Mouse (Mus musculus) intestine, embryonic 16.5 days (tissue): Measurements from ENCODE around the gene Eno2. TPM values are rescaled to one million over a fixed set of nuclear protein-coding genes. Genes with fewer than 3 reads are reported as not detected.

Source experiments
- microRNA counts: library from miRNA; unstranded; fragments of <30 nt; microRNA quantifications from one replicate; lab custom pipeline; 2016
- microRNA-seq: library from miRNA; unstranded; fragments of <30 nt; microRNA quantifications from one replicate; pipeline ENCODE4, GENCODE M21; 2016
- polyA plus RNA-seq: library from polyadenylated mRNA; unstranded; fragments of >200 nt; fragmentation: Nextera tagmentation; extraction: Ambion mirVana; gene quantifications from 2 replicates; pipeline ENCODE4 v1.2.1, GENCODE M21; 2015

Gene Eno2
- polyA plus RNA-seq, 1 experiment from 2014 or later, result 7.1 TPM

MicroRNA genes within 50 kb of the gene (microRNA counts, 519-probe panel; counts per million panel counts)
- microRNA mmu-miR-141 (lab: Ali Mortazavi, UCI) (3,325 counts per million, percentile 85 among the panel's probes with 10 or more counts), microRNA mmu-miR-200c (lab: Ali Mortazavi, UCI) (3,867 counts per million, percentile 95 among the panel's probes with 10 or more counts)

Small RNAs within 50 kb of the gene (microRNA-seq; reads per million reads assigned to microRNA genes)
- gene Mir141 (4,858 reads per million, percentile 88 among the genes with 10 or more reads in this experiment), gene Mir200c (24,441 reads per million, percentile 97 among the genes with 10 or more reads in this experiment)

Other genes with a start within 250 kb of the Eno2 start
- 6.3 and 6.6 TPM in 2 replicates for gene C1s1, start 227.3 kb downstream of the Eno2 start, polyA plus RNA-seq
- not detected in 2 replicates for gene C1rb, start 199.4 kb downstream of the Eno2 start, polyA plus RNA-seq
- gene C1s2, start 133.6 kb downstream of the Eno2 start, polyA plus RNA-seq, result 0.06 TPM in 1 of 2 replicates, not detected in the other
- gene Lpcat3, start 106.6 kb downstream of the Eno2 start, polyA plus RNA-seq, result 195 and 219 TPM in 2 replicates
- 202 and 222 TPM in 2 replicates for gene Emg1, start 57.5 kb downstream of the Eno2 start, polyA plus RNA-seq
- 471 and 489 TPM in 2 replicates for gene Phb2, start 57.3 kb downstream of the Eno2 start, polyA plus RNA-seq
- 20.4 and 22.5 TPM in 2 replicates for gene Ptpn6, start 31.0 kb downstream of the Eno2 start, polyA plus RNA-seq
- gene Grcc10, start 28.3 kb downstream of the Eno2 start, polyA plus RNA-seq, result 309 and 334 TPM in 2 replicates
- gene Gm45234, start 13.7 kb downstream of the Eno2 start, polyA plus RNA-seq, result not detected in 2 replicates
- 8.3 and 8.8 TPM in 2 replicates for gene Atn1, start 13.1 kb downstream of the Eno2 start, polyA plus RNA-seq
- gene Lrrc23, start 10.1 kb upstream of the Eno2 start, polyA plus RNA-seq, result 0.18 and 0.26 TPM in 2 replicates
- 25.7 and 31.7 TPM in 2 replicates for gene Spsb2, start 39.0 kb upstream of the Eno2 start, polyA plus RNA-seq
- 1,250 and 1,271 TPM in 2 replicates for gene Tpi1, start 44.6 kb upstream of the Eno2 start, polyA plus RNA-seq
- 106 and 117 TPM in 2 replicates for gene Usp5, start 59.8 kb upstream of the Eno2 start, polyA plus RNA-seq
- gene Cdca3, start 59.9 kb upstream of the Eno2 start, polyA plus RNA-seq, result 153 and 183 TPM in 2 replicates
- gene Gnb3, start 70.6 kb upstream of the Eno2 start, polyA plus RNA-seq, result 0.70 and 1.7 TPM in 2 replicates
- gene P3h3, start 88.1 kb upstream of the Eno2 start, polyA plus RNA-seq, result 5.6 and 7.2 TPM in 2 replicates
- gene Gpr162, start 94.3 kb upstream of the Eno2 start, polyA plus RNA-seq, result 0.75 and 0.77 TPM in 2 replicates
- gene Cd4, start 118.5 kb upstream of the Eno2 start, polyA plus RNA-seq, result 0.44 and 0.70 TPM in 2 replicates
- gene Lag3, start 142.0 kb upstream of the Eno2 start, polyA plus RNA-seq, result 1.9 TPM in 2 replicates
- gene Ptms, start 150.4 kb upstream of the Eno2 start, polyA plus RNA-seq, result 87.8 and 173 TPM in 2 replicates
- 296 and 299 TPM in 2 replicates for gene Mlf2, start 161.7 kb upstream of the Eno2 start, polyA plus RNA-seq
- gene Cops7a, start 195.9 kb upstream of the Eno2 start, polyA plus RNA-seq, result 170 and 176 TPM in 2 replicates
- 1.9 and 2.0 TPM in 2 replicates for gene Pianp, start 227.0 kb upstream of the Eno2 start, polyA plus RNA-seq
- gene Zfp384, start 239.5 kb upstream of the Eno2 start, polyA plus RNA-seq, result 8.9 and 10.3 TPM in 2 replicates